Mouse (Mus musculus) granulocyte monocyte progenitor cell, adult 5-6 weeks (primary cell): ENCODE data around the gene Lrg1. TPM values are rescaled to one million over a fixed set of nuclear protein-coding genes. Genes with fewer than 3 reads are reported as not detected.
A peak's percentile ranks its signal among the peaks of the same experiment; 100 is the strongest.

Experiments
- ATAC-seq: replicated peaks from 2 replicates; pipeline ENCODE4 v1.8.0; 2016; ENCODE audit warnings: mild to moderate bottlenecking, moderate TSS enrichment, inconsistent platforms; ENCODE audit not compliant: poor library complexity, severe bottlenecking
- total RNA-seq, 2 experiments: library from RNA; stranded (forward) in 1 of 2; stranded (reverse) in 1 of 2; fragments of 200-712, 200-1000 nt in 1 of 2; fragments of >200 nt in 1 of 2; fragmentation: Nextera tagmentation in 1 of 2; gene quantifications; 2 replicates each; pipeline ENCODE4 v1.2.3; 2014 to 2017

Lrg1 gene
- total RNA-seq (2014; fragmentation: Nextera tagmentation) (0.45 and 0.96 TPM in 2 replicates), total RNA-seq (2017) (0.69 and 2.6 TPM in 2 replicates)

- ATAC-seq, result 0 out of 2 replicates have a peak, but pooled peaks have one; percentile 12
Observed at GRCm38 (mm10) chr17:56121826-56122225, at the start of gene Lrg1. Lrg1 (minus strand) TSS chr17:56122001.

- no peak for ATAC-seq
Observed at GRCm38 (mm10) chr17:56171456-56171855, 49.7 kb upstream of the Lrg1 start.

GRCm38 (mm10) chr17:56170636-56171035 is 48.8 kb upstream of the Lrg1 start:
- ATAC-seq, result no peak

GRCm38 (mm10) chr17:56169830-56170229 is 48.0 kb upstream of the Lrg1 start:
- peak; percentile 33 for ATAC-seq

GRCm38 (mm10) chr17:56165671-56166070 is 43.9 kb upstream of the Lrg1 start:
- no peak for ATAC-seq

- ATAC-seq, result no peak
Observed at GRCm38 (mm10) chr17:56164510-56164909, 42.7 kb upstream of the Lrg1 start.

GRCm38 (mm10) chr17:56163523-56164102 is 41.8 kb upstream of the Lrg1 start:
- ATAC-seq, result no peak

GRCm38 (mm10) chr17:56162231-56162774 is 40.5 kb upstream of the Lrg1 start, which contains the start of gene Tnfaip8l1:
Tnfaip8l1 (plus strand) TSS chr17:56162477.
- ATAC-seq, result peak; percentile 95

GRCm38 (mm10) chr17:56159729-56160128 is 37.9 kb upstream of the Lrg1 start:
- ATAC-seq, result peak; percentile 57

GRCm38 (mm10) chr17:56153643-56154042 is 31.8 kb upstream of the Lrg1 start:
- peak; percentile 89 for ATAC-seq

DNA sequence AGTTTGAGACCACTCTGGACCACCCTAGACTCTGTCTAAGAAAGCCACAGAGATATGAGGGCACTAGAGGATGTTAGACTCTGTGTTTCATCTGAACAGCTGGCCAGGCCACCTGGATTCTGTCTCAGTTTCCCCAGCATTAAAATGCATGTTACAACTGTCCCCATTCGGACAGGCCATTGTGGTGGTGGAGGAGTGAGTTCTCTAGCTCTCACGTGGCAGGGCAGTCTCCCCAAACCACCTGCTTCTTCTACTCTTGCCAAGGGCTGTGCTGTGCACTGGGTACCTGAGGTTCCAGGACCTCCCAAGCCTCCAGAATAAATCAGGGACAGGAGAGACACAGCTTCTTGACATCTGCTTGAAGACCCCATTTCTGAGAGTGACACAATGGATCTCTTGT is 28.1 kb upstream of the Lrg1 start:
- ATAC-seq, result no peak

DNA sequence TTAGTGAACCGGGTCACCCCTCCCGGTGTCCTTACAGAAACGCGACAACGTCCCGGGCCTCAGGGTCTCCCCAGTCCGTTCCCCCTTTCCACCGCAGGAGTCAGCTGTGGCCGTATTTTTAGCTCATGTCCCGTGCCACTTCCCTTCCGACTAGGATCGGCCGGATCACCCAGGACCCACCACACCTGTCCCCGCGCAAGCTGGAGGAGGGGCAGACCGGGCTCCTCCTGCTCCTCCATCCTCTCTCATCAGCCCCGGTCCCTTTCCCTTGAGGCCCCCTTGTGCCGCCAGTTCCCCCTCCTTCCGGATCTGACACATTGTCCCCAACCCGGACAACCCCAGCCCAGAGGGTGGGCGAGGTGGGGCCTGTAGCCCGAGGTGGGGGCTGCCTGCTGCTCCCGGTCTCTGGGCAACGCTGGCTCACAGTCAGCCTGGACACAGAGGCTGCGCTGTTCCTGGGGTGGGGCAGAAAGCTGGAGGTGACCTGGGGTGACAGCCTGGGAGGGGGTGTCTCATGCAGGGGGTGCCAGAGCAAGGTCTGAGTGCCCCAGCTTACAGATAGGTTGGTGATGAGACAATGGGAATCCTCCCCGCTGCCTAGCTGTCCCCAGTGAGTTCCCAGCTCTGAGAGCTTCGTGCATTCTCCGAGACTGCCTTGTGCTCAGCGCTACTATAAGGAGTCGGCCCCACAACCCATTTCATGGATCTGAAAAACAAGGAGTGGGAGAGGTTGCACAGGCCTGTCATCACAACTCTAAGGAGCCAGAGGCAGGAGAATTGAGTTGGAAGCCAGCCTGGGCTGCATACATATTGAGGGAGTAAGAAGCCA is 27.2 kb upstream of the Lrg1 start:
- peak; percentile 25 for ATAC-seq

DNA sequence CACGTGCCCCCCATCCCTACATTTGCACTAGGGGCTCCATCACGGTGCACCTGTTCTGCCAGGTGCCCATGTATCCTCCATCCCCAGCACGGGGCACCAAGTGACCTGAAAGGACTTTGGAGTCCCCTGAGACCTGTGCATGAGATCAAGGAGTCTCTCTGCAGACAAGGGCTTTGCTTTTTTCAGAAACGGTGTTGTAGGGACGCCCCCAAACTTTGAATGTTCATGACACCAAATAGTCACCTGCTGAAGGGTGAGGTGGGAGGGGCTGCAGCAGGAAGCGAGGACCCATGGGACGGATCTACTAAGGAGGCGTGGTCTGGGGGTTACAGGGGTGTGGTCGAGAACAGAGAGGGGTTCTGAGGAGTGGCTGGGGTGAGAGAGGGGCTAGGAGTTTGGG is 26.5 kb upstream of the Lrg1 start:
- no peak for ATAC-seq

DNA sequence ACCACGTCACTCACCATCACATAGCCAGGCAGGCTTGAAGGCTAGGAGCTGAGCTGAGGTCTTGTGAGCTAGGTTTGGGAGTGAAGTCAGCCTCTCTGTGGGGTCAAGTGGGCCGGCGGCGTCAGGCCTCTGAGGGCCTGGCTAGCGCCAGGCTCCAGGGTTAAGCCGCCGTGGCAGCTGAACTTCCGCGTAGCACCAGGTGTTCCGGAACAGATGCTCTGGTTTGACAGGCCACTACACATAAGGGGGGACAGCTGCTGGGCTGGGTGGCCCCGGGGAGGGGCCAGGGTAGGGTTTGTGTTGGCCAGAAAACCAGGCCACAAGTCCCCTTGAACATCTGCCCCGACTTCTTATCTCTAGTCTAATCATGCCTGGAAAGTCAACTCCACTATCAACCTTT is 25.6 kb upstream of the Lrg1 start:
- no peak for ATAC-seq

- no peak for ATAC-seq
Observed at GRCm38 (mm10) chr17:56146131-56146530, 24.3 kb upstream of the Lrg1 start.

DNA sequence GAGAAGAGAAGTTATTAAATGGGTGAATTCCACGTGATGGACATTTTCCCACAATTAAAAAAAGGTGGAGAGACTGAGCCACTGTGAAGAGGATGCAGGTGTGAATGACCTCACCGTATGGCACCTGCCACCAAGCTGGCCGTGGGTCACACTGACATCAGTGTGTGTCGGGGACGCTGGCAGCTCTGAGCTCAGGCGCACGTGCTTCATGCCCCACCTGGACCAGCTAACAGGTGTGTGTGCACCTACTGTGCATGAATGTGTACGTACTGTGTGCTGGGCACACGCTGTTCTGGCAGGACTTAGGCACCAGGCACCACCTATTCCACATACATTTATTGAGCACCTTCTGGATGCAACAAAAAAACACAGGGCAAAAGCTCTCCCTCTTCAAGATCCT is 22.7 kb upstream of the Lrg1 start:
- no peak for ATAC-seq

DNA sequence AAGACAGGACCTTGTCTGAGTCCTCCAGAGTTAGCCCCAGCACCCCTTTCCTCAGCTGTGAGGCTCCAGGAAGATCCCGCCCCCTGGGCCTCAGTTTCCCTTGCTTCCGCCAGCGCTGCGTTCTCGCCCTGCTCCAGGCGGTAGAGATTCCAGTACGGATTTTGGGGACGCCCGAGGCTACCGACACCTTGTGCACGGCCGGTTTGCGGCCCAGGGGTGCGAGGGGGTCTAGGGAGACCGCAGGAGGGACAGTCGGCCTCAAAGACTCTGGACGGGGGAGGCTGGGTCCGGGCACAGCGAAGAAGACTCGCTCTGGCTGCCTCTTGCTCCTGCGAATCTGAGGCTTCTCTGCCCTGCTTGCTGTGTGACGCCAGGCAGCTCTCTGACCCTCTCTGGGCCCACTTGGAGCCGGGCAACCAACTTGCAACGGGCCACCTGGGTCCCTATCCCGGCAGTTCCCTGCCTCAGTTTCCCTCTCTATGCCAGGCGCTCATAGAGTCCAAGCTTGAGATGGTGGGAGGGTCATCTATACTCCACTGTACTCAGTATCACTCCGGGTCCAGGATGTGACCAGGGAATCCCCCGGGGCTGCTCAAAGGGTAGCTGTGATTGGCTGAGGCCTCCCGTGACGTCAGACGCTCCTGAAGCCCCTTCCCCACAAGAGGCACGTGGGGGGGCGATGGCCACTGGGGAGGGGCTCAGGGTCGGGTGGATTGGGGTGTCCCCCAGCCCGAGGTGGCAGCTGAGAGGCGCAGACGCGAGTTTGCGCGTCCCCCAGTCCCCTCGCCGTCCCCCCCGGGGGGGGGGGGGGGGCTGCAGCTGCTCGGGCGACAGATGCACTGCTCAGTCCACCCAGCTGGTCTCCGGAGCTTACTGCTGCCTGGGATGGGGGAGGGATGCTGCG is 20.2 kb upstream of the Lrg1 start:
- peak; percentile 45 for ATAC-seq

DNA sequence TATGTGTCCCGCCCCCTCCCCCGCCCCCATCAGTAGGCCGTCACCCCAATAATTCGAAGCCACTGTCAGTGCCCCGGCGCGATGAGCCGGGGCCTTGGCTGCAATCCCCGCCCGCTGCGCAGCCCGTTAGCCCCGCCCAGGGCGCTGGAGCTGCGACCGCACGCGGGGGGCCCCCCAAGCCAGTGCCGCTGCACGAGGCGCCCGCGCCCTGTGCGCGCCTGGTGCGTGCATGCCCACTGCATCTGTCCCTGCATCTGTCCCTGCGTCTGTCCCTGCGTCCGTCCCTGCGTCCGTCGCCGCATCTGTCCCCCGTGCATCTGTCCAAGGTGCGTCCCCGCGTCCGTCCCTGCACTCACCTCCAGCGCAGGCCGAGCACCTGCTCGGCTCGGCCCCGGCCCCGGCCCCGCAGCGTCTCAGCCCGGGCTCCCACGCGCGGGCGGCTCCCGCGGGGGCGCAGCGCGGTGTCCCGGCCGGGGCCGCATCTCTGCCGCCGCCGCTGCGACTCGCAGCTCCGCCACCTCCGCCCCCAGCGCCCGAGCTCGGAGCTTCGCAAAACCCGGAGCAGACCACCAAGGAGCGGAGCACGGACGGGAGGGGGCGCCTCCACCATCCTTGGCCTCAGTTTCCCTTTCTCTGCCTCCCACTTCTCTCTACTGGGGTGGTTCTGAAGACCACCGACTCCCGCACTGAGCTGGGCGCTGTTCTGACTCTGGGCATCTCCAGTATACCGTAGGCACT is 18.2 kb upstream of the Lrg1 start, which contains the start of gene Sema6b:
Gene Sema6b, minus strand, starts transcription at position 486 of the 738 bp plus-strand sequence.
- peak; percentile 52 for ATAC-seq

GRCm38 (mm10) chr17:56139355-56139754 is 17.6 kb upstream of the Lrg1 start:
- ATAC-seq, result no peak
